Mouse (Mus musculus): ENCODE data around the gene 1110008L16Rik. TPM values are rescaled to one million over a fixed set of nuclear protein-coding genes. Genes with fewer than 3 reads are reported as not detected.

1110008L16Rik gene
- polyA plus RNA-seq, 1 experiment = 5.8 TPM

DNA sequence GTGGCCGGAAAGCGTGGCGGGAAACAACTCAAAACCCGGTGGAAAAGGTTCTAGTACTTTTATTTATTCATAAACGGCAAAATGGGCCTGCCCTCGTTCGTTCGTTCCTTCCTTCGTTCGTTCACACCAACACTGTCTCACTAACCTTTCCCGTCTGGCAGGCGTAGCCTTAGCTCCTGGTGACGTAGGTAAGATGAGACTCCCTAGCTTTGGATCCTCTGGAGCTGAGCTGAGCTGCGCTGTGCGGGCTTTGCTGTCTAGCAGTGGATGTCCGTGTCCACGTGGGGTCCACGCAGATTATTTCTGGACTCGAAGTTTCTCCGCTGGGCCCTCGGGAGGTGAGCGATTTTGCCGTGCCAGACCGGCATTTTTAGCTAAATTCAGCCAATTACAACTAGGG lies 120.8 kb downstream of the 1110008L16Rik start:
- H3K27me3 ChIP-seq (ENCODE audit: control insufficient read depth, insufficient read depth, low read length) = no peaks in the 10 kb centered on the region
- H3K27ac ChIP-seq (ENCODE audit: control insufficient read depth, insufficient read depth, low read depth, low read length) = peak overlapping the region; percentile 86
- H3K36me3 ChIP-seq (ENCODE audit: control insufficient read depth, insufficient read depth, low read length) = no peaks in the 10 kb centered on the region; the same call in 1 of the 2 replicates
- H3K4me3 ChIP-seq (ENCODE audit: control insufficient read depth, low read depth, low read length) = peak overlapping the region; percentile 92
- TF ChIP-seq CTCF (IDR thresholded peaks at IDR 0.05; ENCODE audit: control insufficient read depth, insufficient read depth, insufficient replicate concordance, low read depth, low read length) (no peak), POLR2A (IDR thresholded peaks at IDR 0.05; ENCODE audit: control insufficient read depth, low read depth, low read length) (no peak)
- H3K4me1 ChIP-seq (ENCODE audit: control insufficient read depth, insufficient read depth, low read length) = peaks cover 5% of the 10 kb centered on the region

- Histone ChIP-seq H3K36me3 (ENCODE audit: control insufficient read depth, insufficient read depth, low read length) (no peaks in the 10 kb centered on the region; the same call in 1 of the 2 replicates), H3K4me3 (ENCODE audit: control insufficient read depth, low read depth, low read length) (no peak overlapping the region), H3K4me1 (ENCODE audit: control insufficient read depth, insufficient read depth, low read length) (peaks cover 5% of the 10 kb centered on the region), H3K27me3 (ENCODE audit: control insufficient read depth, insufficient read depth, low read length) (no peaks in the 10 kb centered on the region), H3K27ac (ENCODE audit: control insufficient read depth, insufficient read depth, low read depth, low read length) (no peak overlapping the region)
- TF ChIP-seq CTCF (IDR thresholded peaks at IDR 0.05; ENCODE audit: control insufficient read depth, insufficient read depth, insufficient replicate concordance, low read depth, low read length) (no peak), POLR2A (IDR thresholded peaks at IDR 0.05; ENCODE audit: control insufficient read depth, low read depth, low read length) (no peak)
Measured at GRCm38 (mm10) chr12:55422057-55422456, 122.7 kb downstream of the 1110008L16Rik start.

DNA sequence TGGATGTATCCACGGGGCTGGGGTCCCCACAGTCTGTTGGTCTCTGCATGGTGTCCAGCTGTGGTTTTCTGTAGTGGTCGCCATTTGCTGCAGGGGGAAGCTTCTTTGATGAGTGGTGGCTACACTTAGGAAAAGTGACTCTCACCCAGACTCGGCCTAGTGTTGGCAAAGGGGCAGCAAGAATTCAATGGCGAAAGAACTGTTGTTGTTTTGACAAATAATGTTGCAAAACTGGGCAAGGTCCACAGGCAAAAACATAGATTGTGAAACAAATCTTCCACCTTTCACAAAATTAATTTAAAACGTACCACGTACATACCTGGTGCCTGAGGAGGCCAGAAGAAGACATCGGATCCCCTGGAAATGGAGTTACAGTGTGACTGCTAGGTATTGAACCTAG lies 126.9 kb downstream of the 1110008L16Rik start:
- no peak overlapping the region for H3K4me3 ChIP-seq (ENCODE audit: control insufficient read depth, low read depth, low read length)
- H3K27me3 ChIP-seq (ENCODE audit: control insufficient read depth, insufficient read depth, low read length) = no peaks in the 10 kb centered on the region
- peaks cover 2% of the 10 kb centered on the region for H3K4me1 ChIP-seq (ENCODE audit: control insufficient read depth, insufficient read depth, low read length)
- no peaks in the 10 kb centered on the region for H3K36me3 ChIP-seq (ENCODE audit: control insufficient read depth, insufficient read depth, low read length)
- H3K27ac ChIP-seq (ENCODE audit: control insufficient read depth, insufficient read depth, low read depth, low read length) = no peak overlapping the region
- TF ChIP-seq POLR2A (IDR thresholded peaks at IDR 0.05; ENCODE audit: control insufficient read depth, low read depth, low read length) (no peak), CTCF (IDR thresholded peaks at IDR 0.05; ENCODE audit: control insufficient read depth, insufficient read depth, insufficient replicate concordance, low read depth, low read length) (no peak)

- Histone ChIP-seq H3K27ac (ENCODE audit: control insufficient read depth, insufficient read depth, low read depth, low read length) (no peak overlapping the region), H3K36me3 (ENCODE audit: control insufficient read depth, insufficient read depth, low read length) (no peaks in the 10 kb centered on the region), H3K4me1 (ENCODE audit: control insufficient read depth, insufficient read depth, low read length) (peaks cover 6% of the 10 kb centered on the region), H3K27me3 (ENCODE audit: control insufficient read depth, insufficient read depth, low read length) (no peaks in the 10 kb centered on the region), H3K4me3 (ENCODE audit: control insufficient read depth, low read depth, low read length) (no peak overlapping the region)
- TF ChIP-seq POLR2A (IDR thresholded peaks at IDR 0.05; ENCODE audit: control insufficient read depth, low read depth, low read length) = no peak
- no peak for TF ChIP-seq CTCF (IDR thresholded peaks at IDR 0.05; ENCODE audit: control insufficient read depth, insufficient read depth, insufficient replicate concordance, low read depth, low read length)
Measured at GRCm38 (mm10) chr12:55429201-55429600, 129.8 kb downstream of the 1110008L16Rik start.

DNA sequence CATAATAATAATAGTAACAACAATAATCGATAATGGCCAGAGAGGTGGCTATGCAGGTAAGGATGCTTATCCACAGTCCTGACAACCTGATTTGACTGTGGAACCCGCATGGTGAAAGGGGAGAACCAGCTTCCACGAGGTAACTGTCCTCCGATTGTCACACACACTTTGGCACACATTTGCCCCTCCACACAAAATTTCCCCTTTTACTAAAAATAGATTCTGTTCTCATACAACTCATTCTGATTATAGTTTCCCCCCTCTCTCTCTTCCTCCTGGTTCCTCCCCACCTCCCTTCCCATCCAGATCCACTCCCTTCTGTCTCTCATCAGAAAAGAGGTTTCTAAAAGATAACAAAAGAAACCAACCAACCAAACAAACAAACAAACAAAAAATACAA lies 130.6 kb downstream of the 1110008L16Rik start:
- no peaks in the 10 kb centered on the region for H3K36me3 ChIP-seq (ENCODE audit: control insufficient read depth, insufficient read depth, low read length)
- no peaks in the 10 kb centered on the region for H3K27me3 ChIP-seq (ENCODE audit: control insufficient read depth, insufficient read depth, low read length)
- H3K4me3 ChIP-seq (ENCODE audit: control insufficient read depth, low read depth, low read length) = no peak overlapping the region
- TF ChIP-seq CTCF (IDR thresholded peaks at IDR 0.05; ENCODE audit: control insufficient read depth, insufficient read depth, insufficient replicate concordance, low read depth, low read length) (no peak), POLR2A (IDR thresholded peaks at IDR 0.05; ENCODE audit: control insufficient read depth, low read depth, low read length) (no peak)
- H3K27ac ChIP-seq (ENCODE audit: control insufficient read depth, insufficient read depth, low read depth, low read length) = no peak overlapping the region
- peaks cover 6% of the 10 kb centered on the region for H3K4me1 ChIP-seq (ENCODE audit: control insufficient read depth, insufficient read depth, low read length)

Other genes with a start within 250 kb of the 1110008L16Rik start
- gene 2700097O09Rik, start 219.5 kb upstream of the 1110008L16Rik start, polyA plus RNA-seq (2012; rRNA removed) = 6.9 and 8.6 TPM in 2 replicates
- gene Srp54a, start 219.3 kb upstream of the 1110008L16Rik start, polyA plus RNA-seq (2012; rRNA removed) = 19.5 and 20.1 TPM in 2 replicates
- 29.4 and 39.8 TPM in 2 replicates for gene Fam177a, start 175.1 kb upstream of the 1110008L16Rik start, polyA plus RNA-seq (2012; rRNA removed)
- gene Srp54b, start 144.5 kb upstream of the 1110008L16Rik start, polyA plus RNA-seq (2012; rRNA removed) = 31.5 and 32.9 TPM in 2 replicates
- not detected in 2 replicates for gene 1700047I17Rik2, start 100.0 kb upstream of the 1110008L16Rik start, polyA plus RNA-seq (2012; rRNA removed)
- gene Srp54c, start 69.4 kb upstream of the 1110008L16Rik start, polyA plus RNA-seq (2012; rRNA removed) = 29.0 and 38.4 TPM in 2 replicates
- 8.9 and 10.2 TPM in 2 replicates for gene Ppp2r3c, start 3.4 kb downstream of the 1110008L16Rik start, polyA plus RNA-seq (2012; rRNA removed)
- gene Psma6, start 84.6 kb downstream of the 1110008L16Rik start, polyA plus RNA-seq (2012; rRNA removed) = 448 and 538 TPM in 2 replicates
- 24.4 and 31.2 TPM in 2 replicates for gene Nfkbia, start 193.1 kb downstream of the 1110008L16Rik start, polyA plus RNA-seq (2012; rRNA removed)